Mouse (Mus musculus): ENCODE data around the gene D630045J12Rik. TPM values are rescaled to one million over a fixed set of nuclear protein-coding genes. Genes with fewer than 3 reads are reported as not detected.

The D630045J12Rik gene
- polyA plus RNA-seq, 1 experiment from 2014 or later, result 12.3 TPM

DNA sequence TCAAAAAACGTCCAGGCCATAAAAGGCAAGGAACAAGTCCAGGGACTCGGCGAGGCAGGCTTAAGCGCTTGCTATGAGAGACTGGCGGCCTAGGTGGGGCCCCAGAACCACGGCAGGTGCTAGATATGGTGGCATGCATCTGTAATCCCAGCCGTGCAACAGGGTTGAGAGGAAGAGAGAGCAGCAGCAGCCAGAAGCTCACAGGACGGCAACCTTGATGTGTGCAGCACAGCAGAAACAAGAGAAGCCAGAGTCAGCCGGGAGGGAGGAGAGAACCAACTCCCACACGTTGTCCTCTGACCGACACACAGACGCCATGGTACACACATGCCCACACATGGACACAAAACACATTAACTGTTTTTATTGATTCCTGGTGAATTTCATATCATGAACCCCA, 51.0 kb downstream of the D630045J12Rik start:
- H3K9ac ChIP-seq (ENCODE audit: low read depth, low read length), result no peak overlapping the region; the same call in 1 of the 2 replicates
- WGBS, result 30% methylated on average over 12 of the region's 12 CpGs
- no peaks in the 10 kb centered on the region for H3K27me3 ChIP-seq (ENCODE audit: control insufficient read depth, insufficient read depth, low read length)
- no peak overlapping the region for H3K4me2 ChIP-seq (replicated peaks; ENCODE audit: low read depth, low read length)
- H3K9me3 ChIP-seq (ENCODE audit: control insufficient read depth, low read length), result no peaks in the 10 kb centered on the region
- H3K27ac ChIP-seq (ENCODE audit: low read depth, low read length), result peak overlapping the region; percentile 7; the same call in 1 of the 2 replicates
- H3K4me3 ChIP-seq (ENCODE audit: low read length), result no peak overlapping the region
- H3K4me1 ChIP-seq (ENCODE audit: control insufficient read depth, insufficient read depth, low read length), result peaks cover 42% of the 10 kb centered on the region
- ATAC-seq (ENCODE audit: low FRiP score, low TSS enrichment), result no peak
- H3K36me3 ChIP-seq (ENCODE audit: control insufficient read depth, insufficient read depth, low read length), result no peaks in the 10 kb centered on the region

DNA sequence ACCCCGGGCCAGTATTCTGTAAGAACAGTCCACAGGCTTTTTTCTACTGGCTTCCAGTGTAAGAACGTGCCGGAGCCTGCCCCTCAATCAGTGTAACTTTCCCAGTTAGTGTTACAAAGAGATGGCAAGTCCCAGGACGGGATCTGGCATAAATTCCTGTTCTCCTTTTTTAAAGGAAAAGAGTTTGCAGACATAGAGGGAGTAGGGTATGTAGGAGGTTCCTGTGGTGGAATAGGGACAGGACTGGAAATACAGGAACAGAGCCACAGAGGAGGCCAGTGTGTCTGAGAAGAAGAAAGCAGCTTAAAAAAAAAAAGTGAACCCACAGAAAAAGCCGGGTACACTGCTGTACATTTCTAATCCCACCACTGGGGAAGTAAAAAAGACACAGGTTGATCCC, 52.3 kb downstream of the D630045J12Rik start:
- Histone ChIP-seq H3K27ac (ENCODE audit: low read depth, low read length) (no peak overlapping the region), H3K4me1 (ENCODE audit: control insufficient read depth, insufficient read depth, low read length) (peaks cover 38% of the 10 kb centered on the region), H3K27me3 (ENCODE audit: control insufficient read depth, insufficient read depth, low read length) (no peaks in the 10 kb centered on the region), H3K36me3 (ENCODE audit: control insufficient read depth, insufficient read depth, low read length) (peaks cover under 1% of the 10 kb centered on the region; the same call in 1 of the 2 replicates), H3K9me3 (ENCODE audit: control insufficient read depth, low read length) (no peaks in the 10 kb centered on the region), H3K9ac (ENCODE audit: low read depth, low read length) (no peak overlapping the region), H3K4me2 (replicated peaks; ENCODE audit: low read depth, low read length) (no peak overlapping the region), H3K4me3 (ENCODE audit: low read length) (no peak overlapping the region)
- WGBS, result 59% methylated on average over 5 of the region's 5 CpGs
- ATAC-seq (ENCODE audit: low FRiP score, low TSS enrichment), result no peak

DNA sequence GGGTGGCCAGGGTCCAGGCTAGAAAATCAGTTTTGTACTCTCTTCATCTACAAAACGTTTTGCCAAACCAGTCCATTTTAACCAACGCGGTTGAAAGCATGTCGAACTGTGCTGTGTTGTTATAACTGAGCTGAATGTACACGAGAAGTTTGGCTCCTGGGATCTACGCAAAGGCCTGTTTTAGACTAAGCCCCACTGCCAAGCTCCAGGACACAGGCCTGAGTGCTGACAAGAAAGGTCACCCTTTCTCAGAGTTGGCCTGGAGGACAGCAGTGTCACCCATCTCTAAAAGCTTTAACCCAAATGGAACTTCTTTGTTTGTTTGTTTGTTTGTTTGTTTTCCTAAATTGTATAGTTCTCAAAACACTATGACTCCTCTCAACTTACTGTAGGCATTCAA, 54.2 kb downstream of the D630045J12Rik start:
- no peak for ATAC-seq (ENCODE audit: low FRiP score, low TSS enrichment)
- no peak overlapping the region for H3K4me2 ChIP-seq (replicated peaks; ENCODE audit: low read depth, low read length)

DNA sequence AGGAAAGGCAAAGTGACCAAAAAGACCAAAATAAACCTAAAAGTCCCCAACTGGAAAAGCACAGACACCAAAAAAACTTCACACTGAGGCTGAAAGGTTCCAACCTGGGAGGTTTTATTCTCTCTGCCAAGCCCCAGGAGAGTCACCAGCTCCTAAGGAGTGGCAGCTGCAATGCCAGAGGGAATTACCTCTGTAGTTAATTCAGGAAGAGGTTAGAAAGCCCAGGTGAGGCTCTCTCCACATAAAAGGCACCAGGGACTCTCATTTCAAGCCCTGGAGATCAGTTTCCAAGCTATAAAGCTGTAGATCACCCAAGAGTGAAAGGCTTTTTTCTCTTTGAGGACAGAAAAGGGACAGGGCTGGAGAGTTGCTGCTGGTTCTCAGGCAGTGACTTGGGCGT, 55.1 kb downstream of the D630045J12Rik start:
- Histone ChIP-seq H3K9me3 (ENCODE audit: control insufficient read depth, low read length) (no peaks in the 10 kb centered on the region), H3K27ac (ENCODE audit: low read depth, low read length) (no peak overlapping the region)

More for the DNA sequence above, 54.2 kb downstream of the D630045J12Rik start:
- Histone ChIP-seq H3K9ac (ENCODE audit: low read depth, low read length) (no peak overlapping the region), H3K36me3 (ENCODE audit: control insufficient read depth, insufficient read depth, low read length) (peaks cover 17% of the 10 kb centered on the region), H3K9me3 (ENCODE audit: control insufficient read depth, low read length) (no peaks in the 10 kb centered on the region), H3K27ac (ENCODE audit: low read depth, low read length) (no peak overlapping the region), H3K27me3 (ENCODE audit: control insufficient read depth, insufficient read depth, low read length) (no peaks in the 10 kb centered on the region), H3K4me3 (ENCODE audit: low read length) (no peak overlapping the region), H3K4me1 (ENCODE audit: control insufficient read depth, insufficient read depth, low read length) (peaks cover 33% of the 10 kb centered on the region)
- WGBS, result 83% methylated on average over 6 of the region's 6 CpGs

DNA sequence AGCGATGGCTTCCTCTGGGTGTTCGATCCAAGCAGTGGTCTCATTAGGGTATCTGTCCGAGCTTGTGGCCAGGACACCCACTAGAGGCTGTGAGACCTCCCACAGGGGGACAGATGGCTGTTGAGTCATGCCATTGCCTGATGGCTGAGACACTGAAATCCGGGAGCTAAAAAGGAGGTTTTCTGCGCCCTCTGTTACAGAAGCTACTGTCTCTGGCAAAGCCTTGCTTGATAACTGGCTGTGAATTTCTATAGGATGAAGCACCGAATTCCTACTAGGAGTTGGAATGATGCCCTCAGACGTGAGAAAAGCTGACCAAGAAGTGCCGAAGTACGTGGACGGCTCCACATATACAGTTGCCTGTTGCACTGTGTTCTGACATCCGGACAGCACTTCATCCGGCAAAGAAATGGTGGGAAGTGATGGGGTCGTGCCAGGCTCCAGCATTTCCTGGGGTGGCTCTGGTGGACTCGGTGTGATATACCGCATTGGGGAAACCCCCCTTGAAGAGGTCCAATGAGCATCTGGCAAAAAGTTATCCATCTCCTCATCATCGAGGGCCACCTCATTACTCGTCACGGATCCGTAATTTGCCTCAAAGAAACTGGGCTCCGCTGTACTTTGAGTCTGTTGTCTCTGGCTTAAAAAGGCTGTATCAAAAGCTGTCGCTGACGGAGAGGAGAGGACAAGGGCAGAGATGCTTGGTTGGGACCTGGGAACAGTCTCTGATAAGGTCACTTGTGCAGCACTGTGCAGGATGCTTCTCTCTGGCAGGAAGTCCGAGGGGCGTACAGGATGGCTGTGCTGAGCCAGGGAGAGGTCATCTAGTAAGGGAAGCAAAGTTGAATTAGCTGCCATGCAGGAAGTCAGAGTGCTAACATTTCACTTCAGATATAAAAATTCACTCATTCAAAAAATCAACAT, 57.3 kb downstream of the D630045J12Rik start:
- Histone ChIP-seq H3K4me2 (replicated peaks; ENCODE audit: low read depth, low read length) (no peak overlapping the region), H3K27ac (ENCODE audit: low read depth, low read length) (no peak overlapping the region), H3K4me1 (ENCODE audit: control insufficient read depth, insufficient read depth, low read length) (peaks cover 6% of the 10 kb centered on the region; the same call in 1 of the 2 replicates), H3K4me3 (ENCODE audit: low read length) (no peak overlapping the region), H3K9ac (ENCODE audit: low read depth, low read length) (no peak overlapping the region), H3K27me3 (ENCODE audit: control insufficient read depth, insufficient read depth, low read length) (no peaks in the 10 kb centered on the region), H3K36me3 (ENCODE audit: control insufficient read depth, insufficient read depth, low read length) (peaks cover 28% of the 10 kb centered on the region), H3K9me3 (ENCODE audit: control insufficient read depth, low read length) (no peaks in the 10 kb centered on the region)
- no peak for ATAC-seq (ENCODE audit: low FRiP score, low TSS enrichment)
- 80% methylated on average over 24 of the region's 24 CpGs for WGBS

More for the DNA sequence above, 55.1 kb downstream of the D630045J12Rik start:
- Histone ChIP-seq H3K36me3 (ENCODE audit: control insufficient read depth, insufficient read depth, low read length) (peaks cover 24% of the 10 kb centered on the region), H3K27me3 (ENCODE audit: control insufficient read depth, insufficient read depth, low read length) (no peaks in the 10 kb centered on the region), H3K9ac (ENCODE audit: low read depth, low read length) (no peak overlapping the region), H3K4me3 (ENCODE audit: low read length) (no peak overlapping the region), H3K4me1 (ENCODE audit: control insufficient read depth, insufficient read depth, low read length) (peaks cover 27% of the 10 kb centered on the region), H3K4me2 (replicated peaks; ENCODE audit: low read depth, low read length) (no peak overlapping the region)
- WGBS, result 46% methylated on average over 1 of the region's 1 CpGs
- no peak for ATAC-seq (ENCODE audit: low FRiP score, low TSS enrichment)

DNA sequence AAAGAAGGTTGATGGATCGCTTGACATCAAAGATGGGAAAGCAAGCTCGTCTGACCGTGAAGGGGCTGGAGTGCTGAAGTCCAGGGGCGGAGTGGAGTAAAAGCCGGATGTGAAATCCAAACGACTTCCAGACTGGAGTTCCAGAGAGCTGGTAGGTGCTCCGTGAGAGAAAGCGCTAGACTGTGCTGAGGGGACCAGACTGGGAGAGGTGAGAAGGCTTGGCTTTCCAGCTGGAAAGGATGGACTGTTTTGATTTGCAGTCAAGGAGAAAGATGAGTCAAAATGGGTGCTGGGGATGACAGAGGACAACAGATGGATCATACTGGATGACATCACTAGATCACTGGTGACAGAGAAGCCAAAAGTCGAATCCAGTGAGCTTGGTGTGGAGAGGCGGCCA, 58.5 kb downstream of the D630045J12Rik start:
- WGBS, result 57% methylated on average over 10 of the region's 10 CpGs
- no peak overlapping the region for H3K27ac ChIP-seq (ENCODE audit: low read depth, low read length)
- H3K9ac ChIP-seq (ENCODE audit: low read depth, low read length), result no peak overlapping the region
- no peak for ATAC-seq (ENCODE audit: low FRiP score, low TSS enrichment)
- H3K4me2 ChIP-seq (replicated peaks; ENCODE audit: low read depth, low read length), result no peak overlapping the region
- H3K9me3 ChIP-seq (ENCODE audit: control insufficient read depth, low read length), result no peaks in the 10 kb centered on the region
- no peak overlapping the region for H3K4me3 ChIP-seq (ENCODE audit: low read length)
- no peaks in the 10 kb centered on the region for H3K27me3 ChIP-seq (ENCODE audit: control insufficient read depth, insufficient read depth, low read length)
- 0 out of 2 replicates have a peak, but pooled peaks cover 6% of the 10 kb centered on the region for H3K4me1 ChIP-seq (ENCODE audit: control insufficient read depth, insufficient read depth, low read length)
- peaks cover 28% of the 10 kb centered on the region for H3K36me3 ChIP-seq (ENCODE audit: control insufficient read depth, insufficient read depth, low read length)

DNA sequence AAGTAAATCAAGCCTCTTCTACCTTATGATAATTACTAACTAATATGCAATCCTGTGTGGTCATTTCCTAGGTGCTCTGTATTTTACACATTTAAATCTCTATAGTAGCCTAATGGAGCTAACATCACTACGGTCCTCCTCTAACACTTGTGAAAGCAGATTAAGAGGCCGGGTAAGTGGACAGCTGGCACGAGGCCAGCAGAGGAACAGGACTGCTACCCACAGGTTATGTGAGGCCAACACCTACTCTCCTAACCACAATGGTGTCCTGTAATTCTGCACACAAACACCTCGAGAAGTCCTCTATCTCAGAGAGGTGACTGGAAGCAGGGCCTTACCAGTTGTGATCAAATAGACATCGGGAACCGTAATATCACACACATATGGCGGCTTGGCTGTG, 59.8 kb downstream of the D630045J12Rik start:
- Histone ChIP-seq H3K9ac (ENCODE audit: low read depth, low read length) (no peak overlapping the region), H3K4me3 (ENCODE audit: low read length) (no peak overlapping the region), H3K4me2 (replicated peaks; ENCODE audit: low read depth, low read length) (no peak overlapping the region), H3K36me3 (ENCODE audit: control insufficient read depth, insufficient read depth, low read length) (peaks cover 32% of the 10 kb centered on the region), H3K9me3 (ENCODE audit: control insufficient read depth, low read length) (no peaks in the 10 kb centered on the region), H3K27ac (ENCODE audit: low read depth, low read length) (no peak overlapping the region), H3K4me1 (ENCODE audit: control insufficient read depth, insufficient read depth, low read length) (0 out of 2 replicates have a peak, but pooled peaks cover 1% of the 10 kb centered on the region), H3K27me3 (ENCODE audit: control insufficient read depth, insufficient read depth, low read length) (no peaks in the 10 kb centered on the region)
- 94% methylated on average over 7 of the region's 7 CpGs for WGBS
- no peak for ATAC-seq (ENCODE audit: low FRiP score, low TSS enrichment)

DNA sequence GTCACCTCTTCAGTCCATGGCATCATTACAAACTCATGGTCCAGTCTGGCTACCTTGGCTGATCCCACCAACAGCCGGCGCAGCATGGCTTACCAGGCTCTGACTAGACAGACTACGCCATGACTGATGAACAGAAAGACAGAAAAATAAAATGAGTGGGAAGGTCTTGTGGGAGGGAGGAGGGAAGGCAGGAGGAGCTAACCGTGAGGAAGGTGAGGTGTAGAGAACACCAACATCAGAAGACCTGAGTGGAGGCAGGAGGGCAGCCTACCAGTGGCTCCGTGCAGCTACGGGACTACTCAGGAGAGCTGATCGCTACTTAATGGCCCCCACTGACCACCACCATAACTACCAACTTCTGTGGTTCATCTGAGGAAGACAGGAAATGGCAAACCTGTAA, 60.9 kb downstream of the D630045J12Rik start:
- no peak overlapping the region for H3K9ac ChIP-seq (ENCODE audit: low read depth, low read length)
- no peaks in the 10 kb centered on the region for H3K27me3 ChIP-seq (ENCODE audit: control insufficient read depth, insufficient read depth, low read length)
- no peak overlapping the region for H3K4me2 ChIP-seq (replicated peaks; ENCODE audit: low read depth, low read length)
- no peaks in the 10 kb centered on the region for H3K4me1 ChIP-seq (ENCODE audit: control insufficient read depth, insufficient read depth, low read length)
- WGBS, result 94% methylated on average over 7 of the region's 7 CpGs
- ATAC-seq (ENCODE audit: low FRiP score, low TSS enrichment), result no peak
- H3K9me3 ChIP-seq (ENCODE audit: control insufficient read depth, low read length), result no peaks in the 10 kb centered on the region
- H3K36me3 ChIP-seq (ENCODE audit: control insufficient read depth, insufficient read depth, low read length), result peaks cover 39% of the 10 kb centered on the region
- no peak overlapping the region for H3K4me3 ChIP-seq (ENCODE audit: low read length)
- no peak overlapping the region for H3K27ac ChIP-seq (ENCODE audit: low read depth, low read length)

DNA sequence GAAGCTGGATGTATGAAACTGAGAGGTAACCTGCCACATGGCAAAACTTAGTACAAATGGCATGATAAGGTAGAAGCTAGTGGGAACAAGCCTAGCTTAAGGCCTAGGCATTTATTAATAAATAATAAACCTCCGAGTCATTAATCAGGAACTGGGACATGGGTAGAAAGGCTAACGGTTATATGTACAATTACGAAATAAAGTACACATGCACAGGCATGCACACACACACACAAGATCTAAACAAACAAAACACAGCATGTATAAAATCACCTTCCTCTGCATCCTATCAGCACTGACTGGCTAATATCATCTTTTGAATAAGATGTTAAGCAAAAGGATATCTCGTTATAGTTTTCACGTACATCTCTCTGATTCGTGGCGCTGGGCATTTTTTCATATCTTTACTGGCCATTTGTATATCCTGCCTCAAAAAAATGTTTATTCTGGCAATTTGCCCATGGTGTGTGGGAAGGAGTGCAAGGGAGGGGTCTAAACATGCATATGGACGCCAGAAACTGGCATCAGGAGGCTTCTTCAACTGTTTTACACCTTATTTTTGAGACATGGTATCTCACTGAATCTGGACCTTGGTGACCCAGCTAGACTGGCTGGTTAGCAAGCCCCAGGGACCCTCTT, 67.4 kb downstream of the D630045J12Rik start:
- Histone ChIP-seq H3K4me3 (ENCODE audit: low read length) (no peak overlapping the region), H3K27me3 (ENCODE audit: control insufficient read depth, insufficient read depth, low read length) (no peaks in the 10 kb centered on the region), H3K36me3 (ENCODE audit: control insufficient read depth, insufficient read depth, low read length) (peaks cover 37% of the 10 kb centered on the region), H3K4me1 (ENCODE audit: control insufficient read depth, insufficient read depth, low read length) (no peaks in the 10 kb centered on the region; the same call in 1 of the 2 replicates), H3K27ac (ENCODE audit: low read depth, low read length) (no peak overlapping the region), H3K9me3 (ENCODE audit: control insufficient read depth, low read length) (no peaks in the 10 kb centered on the region), H3K4me2 (replicated peaks; ENCODE audit: low read depth, low read length) (no peak overlapping the region), H3K9ac (ENCODE audit: low read depth, low read length) (no peak overlapping the region)
- no peak for ATAC-seq (ENCODE audit: low FRiP score, low TSS enrichment)
- 76% methylated on average over 8 of the region's 8 CpGs for WGBS

Measured in kidney, embryonic 14.5 days (tissue).